Mouse (Mus musculus) CH12.LX (cell line): ENCODE results near the gene Grid2. TPM values are rescaled to one million over a fixed set of nuclear protein-coding genes. Genes with fewer than 3 reads are reported as not detected.

Experiments used
- DNase-seq: peaks from one replicate; pipeline ENCODE4 v3.0.0-alpha.2; 2013; ENCODE audit errors: extremely low read depth
- H3K27ac ChIP-seq: 2 replicates; pipeline ENCODE4 v1.5.1; 2012; ENCODE audit warnings: low read depth, mild to moderate bottlenecking, control low read depth, moderate library complexity; ENCODE audit not compliant: insufficient read depth
- H3K27me3 ChIP-seq: replicated peaks from 2 replicates; pipeline ENCODE3; 2012; ENCODE audit warnings: inconsistent platforms
- H3K36me3 ChIP-seq, 2 experiments: replicated peaks in 1 of 2; 2 replicates each; pipeline versions ENCODE3 to v1.6.1; 2012; ENCODE audit warnings: inconsistent platforms in 1 of 2, low read length in 1 of 2, mild to moderate bottlenecking in 1 of 2, mixed read lengths in 1 of 2, moderate library complexity in 1 of 2; ENCODE audit not compliant: control insufficient read depth in 1 of 2, insufficient read depth in 1 of 2
- H3K4me1 ChIP-seq, 2 experiments: 2 replicates each; pipeline ENCODE4 v1.6.1; 2012; ENCODE audit warnings: inconsistent platforms in 1 of 2, moderate library complexity in 1 of 2; ENCODE audit not compliant: insufficient read depth in 2 of 2, control insufficient read depth in 1 of 2
- H3K4me2 ChIP-seq: 2 replicates; pipeline ENCODE4 v1.6.1; 2012; ENCODE audit warnings: low read depth, mild to moderate bottlenecking, control low read depth; ENCODE audit not compliant: poor library complexity, insufficient read depth, severe bottlenecking
- H3K4me3 ChIP-seq, 3 experiments: fragments of 150-350 bp in 1 of 3; sonication (generic) in 1 of 3; replicated peaks in 1 of 3; 2 replicates each; pipeline versions ENCODE3 to v1.5.1; 2011 to 2012; ENCODE audit warnings: low read depth in 2 of 3, low read length in 2 of 3, mild to moderate bottlenecking in 2 of 3, moderate library complexity in 2 of 3, control low read depth in 1 of 3, improper control_type of control experiment in 1 of 3, inconsistent platforms in 1 of 3, mixed read lengths in 1 of 3; ENCODE audit not compliant: poor library complexity in 1 of 3
- H3K79me2 ChIP-seq: replicated peaks from 2 replicates; pipeline ENCODE4 v1.6.1; 2012; ENCODE audit warnings: mild to moderate bottlenecking, moderate library complexity; ENCODE audit not compliant: control insufficient read depth, poor library complexity, insufficient read depth, severe bottlenecking; ENCODE audit errors: extremely low read depth
- H3K9ac ChIP-seq: 2 replicates; pipeline ENCODE4 v1.6.1; 2012; ENCODE audit warnings: low read depth, mild to moderate bottlenecking, control low read depth, moderate library complexity; ENCODE audit not compliant: insufficient read depth
- H3K9me3 ChIP-seq: replicated peaks from 2 replicates; pipeline ENCODE3; 2012; ENCODE audit warnings: low read length, inconsistent platforms, mixed read lengths
- E2F4 ChIP-seq: IDR thresholded peaks from 2 replicates; pipeline ENCODE4 v1.6.1; 2011; ENCODE audit warnings: low read depth, low read length, improper control_type of control experiment; ENCODE audit not compliant: insufficient replicate concordance
- ELF1 ChIP-seq: IDR thresholded peaks from 2 replicates; pipeline ENCODE4 v1.6.1; 2014; ENCODE audit warnings: low read depth, mild to moderate bottlenecking, inconsistent platforms, low read length, improper control_type of control experiment
- ETS1 ChIP-seq: conservative IDR thresholded peaks from 2 replicates; pipeline ENCODE4 v1.6.1; 2012; ENCODE audit warnings: low read depth, mild to moderate bottlenecking, inconsistent platforms, low read length, improper control_type of control experiment, moderate library complexity
- GABPA ChIP-seq: IDR thresholded peaks from 2 replicates; pipeline ENCODE4 v1.6.1; 2012; ENCODE audit warnings: low read depth, low read length, improper control_type of control experiment, inconsistent platforms; ENCODE audit not compliant: insufficient replicate concordance
- IRF4 ChIP-seq: IDR thresholded peaks from 2 replicates; pipeline ENCODE4 v1.6.1; 2014; ENCODE audit warnings: low read depth, mild to moderate bottlenecking, inconsistent platforms, low read length, improper control_type of control experiment
- JUN ChIP-seq: IDR thresholded peaks from 2 replicates; pipeline ENCODE4 v1.6.1; 2011; ENCODE audit warnings: low read depth, mild to moderate bottlenecking, low read length, improper control_type of control experiment, moderate library complexity; ENCODE audit not compliant: insufficient read depth
- MAX ChIP-seq: IDR thresholded peaks from 2 replicates; pipeline ENCODE4 v1.6.1; 2011; ENCODE audit warnings: low read length, improper control_type of control experiment
- MAZ ChIP-seq: IDR thresholded peaks from 2 replicates; pipeline ENCODE4 v1.6.1; 2012; ENCODE audit warnings: low read depth, mild to moderate bottlenecking, inconsistent platforms, low read length, improper control_type of control experiment, moderate library complexity
- MEF2A ChIP-seq: IDR thresholded peaks from 2 replicates; pipeline ENCODE4 v1.6.1; 2014; ENCODE audit warnings: low read depth, mild to moderate bottlenecking, inconsistent platforms, low read length, improper control_type of control experiment, borderline replicate concordance
- MXI1 ChIP-seq: IDR thresholded peaks from 2 replicates; pipeline ENCODE4 v1.6.1; 2011; ENCODE audit warnings: mild to moderate bottlenecking, low read depth, low read length, improper control_type of control experiment
- NRF1 ChIP-seq: IDR thresholded peaks from 2 replicates; pipeline ENCODE4 v1.6.1; 2014; ENCODE audit warnings: low read depth, mild to moderate bottlenecking, inconsistent platforms, low read length, improper control_type of control experiment, moderate library complexity
- POLR2A ChIP-seq: IDR thresholded peaks from 2 replicates; pipeline ENCODE4 v1.6.1; 2011; ENCODE audit warnings: low read depth, mild to moderate bottlenecking, improper control_type of control experiment, low read length
- POLR2AphosphoS2 ChIP-seq: IDR thresholded peaks from 2 replicates; pipeline ENCODE4 v1.6.1; 2011; ENCODE audit warnings: low read depth, low read length, improper control_type of control experiment
- RAD21 ChIP-seq: IDR thresholded peaks from 2 replicates; pipeline ENCODE4 v1.6.1; 2011; ENCODE audit warnings: low read depth, mild to moderate bottlenecking, low read length, improper control_type of control experiment, moderate library complexity
- SIN3A ChIP-seq: IDR thresholded peaks from 2 replicates; pipeline ENCODE4 v1.6.1; 2012; ENCODE audit warnings: low read length, improper control_type of control experiment, inconsistent platforms
- TBP ChIP-seq: conservative IDR thresholded peaks from 2 replicates; pipeline ENCODE4 v1.6.1; 2011; ENCODE audit warnings: low read depth, low read length, improper control_type of control experiment
- UBTF ChIP-seq: IDR thresholded peaks from 2 replicates; pipeline ENCODE4 v1.6.1; 2012; ENCODE audit warnings: low read depth, mild to moderate bottlenecking, inconsistent platforms, low read length, improper control_type of control experiment, moderate library complexity
- ZC3H11A ChIP-seq: IDR thresholded peaks from 2 replicates; pipeline ENCODE4 v1.6.1; 2012; ENCODE audit warnings: low read depth, mild to moderate bottlenecking, inconsistent platforms, low read length, improper control_type of control experiment
- ZKSCAN1 ChIP-seq: IDR thresholded peaks from 2 replicates; pipeline ENCODE4 v1.6.1; 2012; ENCODE audit warnings: low read depth, inconsistent platforms, low read length, improper control_type of control experiment, borderline replicate concordance
- ZNF384 ChIP-seq: IDR thresholded peaks from 2 replicates; pipeline ENCODE4 v1.6.1; 2012; ENCODE audit warnings: low read depth, low read length, improper control_type of control experiment, inconsistent platforms
- dilution Hi-C: fragments of 300-500 bp; cut with MboI; formaldehyde crosslinking; loops from 2 replicates; pipeline ENCODE4 v1.14.3; 2020; ENCODE audit warnings: low sequenced_read_pairs; ENCODE audit not compliant: extremely low pct_unique_long_range_greater_than_20kb, extremely low pct_ligation_motif_present
- in situ Hi-C: fragments of 300-500 bp; cut with MboI; formaldehyde crosslinking; loops from 3 replicates; pipeline ENCODE4 v1.14.3; 2019; ENCODE audit warnings: low sequenced_read_pairs, low pct_ligation_motif_present, low pct_unique_long_range_greater_than_20kb, mixed read lengths
- polyA plus RNA-seq: library from polyadenylated mRNA; unstranded; fragments of >175 nt; gene quantifications from 2 replicates; pipeline ENCODE4 v1.2.1, GENCODE M21; 2012; ENCODE audit warnings: low read depth; ENCODE audit not compliant: insufficient read length
- total RNA-seq, 2 experiments: library from RNA; depleted of rRNA; stranded (reverse); fragments of 300-350 nt in 1 of 2; fragments of >200 nt in 1 of 2; gene quantifications; 2 replicates each; pipeline ENCODE4 v1.2.3; 2012 to 2014

Grid2 gene
- total and polyA plus RNA-seq, 3 experiments = not detected

GRCm38 (mm10) chr6:64542168-64542567 lies 1286.5 kb downstream of the Grid2 start:
- no peaks in the 10 kb centered on the region for H3K79me2 ChIP-seq
- H3K36me3 ChIP-seq = no peaks in the 10 kb centered on the region
- no peak overlapping the region for H3K27ac ChIP-seq
- DNase-seq = no peak
- in situ Hi-C loops (no loop called here), dilution Hi-C loops (no loop called here)
- no peaks in the 10 kb centered on the region for H3K4me1 ChIP-seq
- H3K4me3 ChIP-seq = no peak overlapping the region
- H3K27me3 ChIP-seq = no peaks in the 10 kb centered on the region
- H3K9me3 ChIP-seq = peaks cover 37% of the 10 kb centered on the region
- no peak overlapping the region for H3K4me2 ChIP-seq
- H3K9ac ChIP-seq = no peak overlapping the region
- no peak for TF ChIP-seq E2F4

GRCm38 (mm10) chr6:64553645-64554044 lies 1298.0 kb downstream of the Grid2 start:
- H3K9ac ChIP-seq = no peak overlapping the region
- no peaks in the 10 kb centered on the region for H3K27me3 ChIP-seq
- no peak overlapping the region for H3K4me2 ChIP-seq
- no peak overlapping the region for H3K4me3 ChIP-seq
- no peaks in the 10 kb centered on the region for H3K4me1 ChIP-seq
- no peaks in the 10 kb centered on the region for H3K36me3 ChIP-seq
- DNase-seq = no peak
- no peaks in the 10 kb centered on the region for H3K79me2 ChIP-seq
- TF ChIP-seq POLR2AphosphoS2 = no peak
- TF ChIP-seq RAD21 = no peak
- TF ChIP-seq IRF4 = no peak
- no peak for TF ChIP-seq E2F4
- no peak for TF ChIP-seq MEF2A
- TF ChIP-seq ZKSCAN1 = no peak
- TF ChIP-seq TBP = no peak
- TF ChIP-seq ZC3H11A = no peak
- no peak for TF ChIP-seq SIN3A
- TF ChIP-seq NRF1 = no peak
- no peak for TF ChIP-seq MAX
- TF ChIP-seq JUN = no peak
- in situ Hi-C loops (no loop called here), dilution Hi-C loops (no loop called here)
- H3K9me3 ChIP-seq = peaks cover 20% of the 10 kb centered on the region
- no peak overlapping the region for H3K27ac ChIP-seq

GRCm38 (mm10) chr6:64555220-64555619 lies 1299.5 kb downstream of the Grid2 start:
- Histone ChIP-seq H3K9ac (no peak overlapping the region), H3K4me3 (no peak overlapping the region), H3K79me2 (no peaks in the 10 kb centered on the region), H3K4me2 (no peak overlapping the region), H3K36me3 (no peaks in the 10 kb centered on the region), H3K4me1 (no peaks in the 10 kb centered on the region), H3K27me3 (no peaks in the 10 kb centered on the region), H3K9me3 (peaks cover 21% of the 10 kb centered on the region), H3K27ac (no peak overlapping the region)
- in situ Hi-C loops = no loop called here
- DNase-seq = no peak
- dilution Hi-C loops = no loop called here
- no peak for TF ChIP-seq NRF1
- no peak for TF ChIP-seq MAZ
- TF ChIP-seq POLR2A = no peak
- TF ChIP-seq ELF1 = no peak
- no peak for TF ChIP-seq RAD21
- TF ChIP-seq TBP = no peak
- TF ChIP-seq ZNF384 = no peak
- TF ChIP-seq MAX = no peak
- TF ChIP-seq MXI1 = no peak
- no peak for TF ChIP-seq GABPA
- TF ChIP-seq JUN = no peak
- TF ChIP-seq ETS1 = no peak
- no peak for TF ChIP-seq UBTF
